Mouse (Mus musculus): ENCODE data around the gene Nr1h2. TPM values are rescaled to one million over a fixed set of nuclear protein-coding genes. Genes with fewer than 3 reads are reported as not detected.
A peak's percentile ranks its signal among the peaks of the same experiment; 100 is the strongest.

Nr1h2 gene
- total RNA-seq, 2 experiments from 2014 or later: 73.1 to 78.3 TPM

DNA sequence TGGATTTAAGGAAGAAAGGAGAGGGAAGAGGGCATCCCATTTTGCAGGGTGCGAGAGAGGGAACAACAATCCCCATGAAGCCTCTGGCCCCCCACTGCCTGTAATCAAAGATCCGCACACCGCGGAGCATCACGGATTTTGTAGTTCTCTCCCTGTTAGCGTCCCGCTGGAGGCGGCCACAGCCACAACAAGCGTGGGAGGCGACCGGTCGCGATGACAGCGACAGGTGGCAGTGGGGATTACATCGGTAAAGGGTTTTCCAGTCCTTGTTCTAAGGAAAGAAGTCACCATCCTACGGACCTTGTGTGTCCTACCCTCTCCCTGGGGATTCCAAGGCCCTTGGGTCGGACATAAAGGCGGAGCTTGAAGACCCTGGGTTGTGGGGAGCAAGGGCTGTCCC lies 33.2 kb upstream of the Nr1h2 start:
- DNase-seq (ENCODE audit: low spot score in 2 of 2): peak; percentile 79 to 81
- intact Hi-C loops (cut with DNase I): loop anchor here (5.0 kb wide), 1 partner anchor 55 kb away; no protein-coding TSS in a partner anchor

DNA sequence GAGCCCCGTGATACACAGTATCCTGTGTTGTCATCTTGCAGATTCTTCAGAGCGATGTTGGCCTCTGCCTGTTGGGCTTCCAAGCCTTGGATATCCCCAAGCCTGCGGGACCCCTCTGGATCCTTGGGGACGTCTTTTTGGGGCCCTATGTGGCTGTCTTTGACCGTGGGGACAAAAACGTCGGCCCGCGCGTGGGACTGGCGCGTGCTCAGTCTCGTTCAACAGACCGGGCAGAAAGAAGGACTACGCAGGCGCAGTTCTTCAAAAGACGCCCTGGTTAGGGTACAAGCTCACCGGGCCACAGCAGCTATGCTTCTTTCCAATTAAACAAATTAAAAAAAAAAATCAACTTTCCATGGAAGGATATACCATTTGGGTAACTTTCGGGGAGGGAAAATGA lies 32.8 kb upstream of the Nr1h2 start:
- intact Hi-C loops (cut with DNase I): loop anchor here (5.0 kb wide), 1 partner anchor 56 kb away; no protein-coding TSS in a partner anchor
- peak; percentile 79 to 80 for DNase-seq (ENCODE audit: low spot score in 2 of 2)

DNA sequence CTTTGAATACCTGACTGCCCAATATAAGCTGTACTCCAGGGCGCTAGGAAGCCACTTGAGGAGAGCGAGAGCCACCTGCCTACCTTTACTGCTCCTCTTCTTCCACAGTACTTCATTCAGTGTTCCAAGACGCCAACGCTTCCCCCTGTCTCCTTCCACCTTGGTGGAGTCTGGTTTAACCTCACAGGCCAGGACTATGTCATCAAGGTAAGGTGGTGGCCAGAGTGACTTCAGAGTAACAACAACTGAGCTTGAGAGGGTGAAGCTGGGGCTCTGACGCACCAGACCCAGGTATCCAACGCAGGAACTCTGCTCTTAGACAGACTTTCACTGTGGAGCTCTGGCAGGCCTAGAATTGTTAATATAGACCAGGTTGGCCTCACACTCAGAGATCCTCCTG lies 31.9 kb upstream of the Nr1h2 start:
- no peak for DNase-seq (ENCODE audit: low spot score in 2 of 2)

DNA sequence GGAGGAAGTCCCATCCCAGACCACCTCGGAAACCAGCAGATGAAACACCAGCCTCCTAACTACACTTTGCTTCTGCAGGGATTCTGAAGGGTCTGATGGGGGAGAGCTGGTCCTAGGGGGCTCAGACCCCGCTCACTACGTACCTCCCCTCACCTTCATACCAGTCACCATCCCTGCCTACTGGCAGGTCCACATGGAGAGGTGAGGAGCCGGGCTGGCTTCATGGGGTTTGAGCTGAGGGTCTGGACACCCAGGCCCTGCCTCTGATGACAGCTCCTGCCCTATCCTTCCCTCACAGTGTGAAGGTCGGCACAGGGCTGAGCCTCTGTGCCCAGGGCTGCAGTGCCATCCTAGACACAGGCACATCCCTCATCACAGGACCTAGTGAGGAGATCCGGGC lies 31.2 kb upstream of the Nr1h2 start:
- intact Hi-C loops (cut with DNase I): loop anchor here (5.0 kb wide), 1 partner anchor 57 kb away; no protein-coding TSS in a partner anchor
- DNase-seq (ENCODE audit: low spot score in 2 of 2): no peak

More for the DNA sequence above, 31.9 kb upstream of the Nr1h2 start:
- intact Hi-C loops (cut with DNase I): loop anchor here (5.0 kb wide), 1 partner anchor 57 kb away; no protein-coding TSS in a partner anchor

DNA sequence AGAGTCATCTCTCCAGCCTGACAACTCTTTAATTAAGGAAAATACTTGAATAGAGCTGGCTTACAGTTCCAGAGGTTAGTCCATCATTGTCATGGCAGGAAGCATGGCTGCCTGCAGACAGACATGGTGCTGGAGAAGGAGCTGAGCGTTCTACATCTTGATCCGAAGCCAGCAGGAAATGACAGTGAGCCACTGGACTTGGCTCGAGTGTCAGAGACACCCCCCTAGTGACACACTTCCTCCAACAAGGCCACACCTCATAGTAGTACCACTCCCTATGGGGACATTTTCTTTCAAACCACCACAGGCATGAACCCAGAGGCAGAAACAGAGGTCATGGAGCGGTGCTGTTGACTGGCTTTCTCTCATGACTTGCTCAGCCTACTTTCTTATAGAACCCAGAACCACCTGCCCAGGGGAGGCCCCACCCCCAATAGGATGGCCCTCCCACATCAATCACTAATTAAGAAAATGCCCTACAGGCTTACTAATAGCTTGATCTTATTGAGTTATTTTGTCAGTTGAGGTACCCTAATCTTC lies 30.6 kb upstream of the Nr1h2 start:
- no peak for DNase-seq (ENCODE audit: low spot score in 2 of 2)
- intact Hi-C loops (cut with DNase I): no loop called here

DNA sequence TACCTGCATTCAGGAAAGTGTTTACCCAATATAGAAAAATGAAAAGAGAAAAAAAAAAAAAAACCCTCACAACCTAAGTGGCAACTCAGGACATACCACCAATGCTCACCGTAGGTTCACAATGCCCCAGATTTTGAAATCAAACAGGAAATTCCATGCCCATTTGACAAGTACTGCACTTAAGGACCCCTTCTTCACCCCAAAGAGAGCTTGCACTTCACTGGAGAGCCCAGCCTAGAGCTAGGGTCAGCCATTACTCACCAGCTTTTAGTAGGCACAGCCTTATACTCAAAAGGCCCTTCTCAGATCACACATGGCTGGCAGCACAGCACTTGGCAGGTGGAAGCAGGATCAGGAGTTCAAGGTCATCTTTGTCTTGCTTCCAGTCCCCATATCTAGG lies 29.4 kb upstream of the Nr1h2 start:
- DNase-seq (ENCODE audit: low spot score in 2 of 2): no peak
- intact Hi-C loops (cut with DNase I): no loop called here

DNA sequence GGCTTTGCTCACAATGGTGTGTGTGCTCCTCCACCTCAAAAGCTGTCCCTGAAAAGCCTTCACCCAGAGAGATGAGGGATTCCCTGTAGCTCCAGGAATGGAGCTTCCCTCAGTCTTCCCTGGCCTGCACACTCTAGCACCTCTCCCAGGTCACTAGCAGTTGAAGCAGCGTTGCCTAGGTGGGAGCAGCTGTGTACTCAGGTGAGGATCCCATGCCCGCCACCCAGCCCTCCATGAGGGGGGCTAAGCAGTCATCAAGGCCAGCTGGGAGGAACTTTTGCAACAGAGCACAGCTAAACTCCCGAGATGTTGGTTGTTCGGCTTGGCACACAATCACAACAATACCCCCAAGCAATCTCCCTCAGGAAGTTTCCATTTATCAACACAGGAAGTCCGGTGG lies 29.0 kb upstream of the Nr1h2 start:
- intact Hi-C loops (cut with DNase I): no loop called here
- DNase-seq (ENCODE audit: low spot score in 2 of 2): no peak

DNA sequence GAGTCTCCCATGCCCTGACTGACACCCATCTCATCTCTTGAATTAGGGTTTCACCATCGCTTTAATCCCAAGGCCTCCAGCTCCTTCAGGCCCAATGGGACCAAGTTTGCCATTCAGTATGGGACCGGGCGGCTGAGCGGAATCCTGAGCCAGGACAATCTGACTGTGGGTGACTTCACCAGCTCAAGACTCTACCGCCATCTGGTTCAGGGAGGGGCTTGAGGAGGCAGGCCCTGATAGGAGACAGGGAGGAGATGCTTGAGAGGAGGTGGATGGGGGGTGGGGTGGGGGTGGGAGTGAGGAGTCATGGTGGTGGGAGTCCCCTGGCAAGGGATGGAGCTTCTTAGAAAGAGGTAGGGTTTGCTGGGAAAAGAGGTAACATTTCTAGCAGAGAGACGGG lies 27.9 kb upstream of the Nr1h2 start:
- no peak for DNase-seq (ENCODE audit: low spot score in 2 of 2)
- intact Hi-C loops (cut with DNase I): no loop called here

DNA sequence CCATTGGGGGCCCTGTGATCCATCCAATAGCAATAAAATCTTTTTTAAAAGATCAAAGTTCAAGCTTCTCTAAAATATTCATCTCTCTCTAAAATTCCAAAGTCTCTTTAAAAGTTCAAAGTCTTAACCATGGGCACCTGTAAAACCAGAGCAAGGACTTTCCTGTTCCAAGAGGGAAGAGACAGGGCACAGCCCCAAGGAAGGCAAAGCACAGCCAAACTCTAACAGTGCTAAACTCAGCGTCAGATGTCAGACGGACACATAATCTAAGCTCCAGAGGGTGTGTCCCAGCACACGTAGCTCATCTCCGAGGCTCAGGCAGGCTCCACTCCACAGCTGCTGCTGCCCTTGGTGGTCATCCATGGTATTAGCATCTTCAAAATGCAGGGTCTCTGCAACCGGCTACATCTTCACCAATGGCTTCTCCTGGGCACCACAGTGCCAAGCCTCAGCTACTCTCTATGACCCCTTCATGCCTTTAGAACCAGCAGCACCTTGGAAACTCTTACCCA lies 22.6 kb upstream of the Nr1h2 start:
- intact Hi-C loops (cut with DNase I): no loop called here
- no peak for DNase-seq (ENCODE audit: low spot score in 2 of 2)

DNA sequence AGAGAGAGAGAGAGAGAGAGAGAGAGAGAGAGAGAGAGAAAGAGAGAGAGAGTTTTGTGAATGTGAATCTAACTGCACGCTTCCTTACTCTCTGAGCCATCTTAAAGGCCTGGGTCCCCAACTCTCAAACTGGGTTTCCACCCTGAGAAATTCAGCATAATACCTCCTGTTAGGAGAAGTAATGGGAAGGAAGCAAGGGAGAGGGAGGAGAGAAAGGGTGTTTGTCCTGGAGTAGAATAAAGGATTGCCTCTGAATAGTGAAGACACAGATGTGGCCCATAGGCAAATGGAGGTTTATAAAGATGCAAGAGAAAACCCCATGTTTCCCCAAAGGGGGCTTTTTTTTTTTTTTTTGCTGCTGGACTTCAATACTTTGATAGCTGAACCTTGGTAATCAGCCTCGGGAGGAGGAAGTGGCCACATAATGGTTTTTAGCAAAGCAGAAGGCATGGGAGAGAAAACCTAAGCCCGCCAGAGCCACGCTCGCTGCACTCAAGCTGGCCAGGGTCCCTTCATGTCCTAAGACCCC lies 19.3 kb upstream of the Nr1h2 start:
- intact Hi-C loops (cut with DNase I): no loop called here
- no peak for DNase-seq (ENCODE audit: low spot score in 2 of 2)

DNA sequence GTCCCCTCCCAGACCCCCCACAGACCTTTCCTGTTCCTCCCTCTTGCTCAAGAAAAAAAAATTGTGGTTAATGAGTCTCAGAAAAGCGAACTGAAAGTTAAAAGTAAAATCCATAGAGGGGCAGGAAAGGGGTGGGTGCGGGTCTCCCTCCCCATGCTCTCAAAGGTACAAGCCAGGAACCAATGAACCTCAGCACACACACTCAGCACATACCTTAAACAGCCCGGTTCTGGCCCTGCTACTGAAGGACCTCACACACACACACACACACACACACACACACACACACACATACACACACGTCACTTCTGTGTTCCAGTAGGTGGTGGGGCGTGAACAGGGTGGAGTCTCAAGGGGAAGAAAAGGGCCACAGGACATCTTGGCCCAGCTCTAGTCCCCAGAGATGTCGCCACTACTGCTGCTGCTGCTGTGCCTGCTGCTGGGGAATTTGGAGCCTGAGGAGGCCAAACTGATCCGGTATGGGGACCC lies 18.5 kb upstream of the Nr1h2 start, which contains the start of gene Napsa:
Gene Napsa, plus strand, starts transcription at position 168 of the 489 bp plus-strand sequence.
- intact Hi-C loops (cut with DNase I): no loop called here
- no peak for DNase-seq (ENCODE audit: low spot score in 2 of 2)

DNA sequence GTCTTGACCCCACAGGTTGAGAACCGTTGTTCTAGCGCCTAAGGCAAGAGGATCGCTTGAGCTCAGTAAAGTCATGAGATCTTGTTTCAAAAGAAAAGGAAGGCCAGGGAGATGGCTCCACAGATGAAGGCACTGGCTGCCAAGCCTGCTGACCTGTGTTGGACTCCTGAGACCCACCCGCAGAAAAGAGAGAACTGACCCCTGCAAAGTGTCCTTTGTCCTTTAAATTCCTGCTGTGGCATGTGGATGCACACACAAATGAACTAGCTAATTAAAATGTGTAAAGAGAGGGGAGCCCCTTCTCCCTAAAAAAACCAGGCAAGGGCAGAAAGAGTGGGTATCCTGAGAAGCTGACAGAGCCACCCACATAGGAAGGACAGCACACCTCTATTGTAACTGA lies 18.1 kb upstream of the Nr1h2 start:
- DNase-seq (ENCODE audit: low spot score in 2 of 2): no peak
- intact Hi-C loops (cut with DNase I): no loop called here

DNA sequence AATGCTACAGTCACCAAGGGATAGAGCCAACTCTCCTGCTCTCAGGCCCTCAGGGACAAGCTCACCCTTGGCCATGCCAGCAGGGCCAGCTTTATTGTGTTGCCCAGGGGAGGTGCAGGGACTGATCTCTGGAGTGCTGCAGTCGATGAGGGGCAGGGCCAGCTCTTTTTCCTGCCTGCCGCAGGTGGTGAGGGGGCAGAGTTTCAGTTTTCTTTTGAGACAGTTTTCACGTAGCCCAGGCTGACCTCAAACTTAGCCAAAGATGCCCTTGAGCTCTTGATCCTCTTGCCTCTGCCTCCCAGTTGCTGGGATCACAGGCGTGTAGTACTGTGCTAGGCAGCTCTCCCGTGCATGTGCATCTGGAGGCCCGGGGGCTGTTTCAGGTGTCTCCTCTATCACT lies 17.2 kb upstream of the Nr1h2 start:
- DNase-seq (ENCODE audit: low spot score in 2 of 2): no peak
- intact Hi-C loops (cut with DNase I): no loop called here

DNA sequence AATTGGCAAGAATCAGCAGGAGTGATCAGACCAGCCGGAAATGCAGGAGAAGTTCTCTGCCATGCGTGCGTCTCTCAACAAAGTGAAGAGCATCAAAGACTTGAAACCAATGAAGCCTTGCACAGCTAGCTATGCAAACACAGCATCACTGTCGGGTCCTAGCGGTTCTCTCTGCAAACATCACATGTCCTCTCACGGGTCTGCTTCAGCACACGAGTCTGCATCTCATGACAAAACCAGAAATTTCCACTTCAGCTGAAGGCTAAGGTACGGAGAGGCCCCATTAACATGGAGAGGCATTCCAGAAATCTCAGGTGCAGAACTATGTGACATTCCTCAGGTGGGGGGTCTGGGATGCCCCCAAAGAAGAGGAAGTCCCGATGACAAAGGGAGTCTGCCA lies 15.1 kb upstream of the Nr1h2 start:
- intact Hi-C loops (cut with DNase I): no loop called here
- no peak for DNase-seq (ENCODE audit: low spot score in 2 of 2)

DNA sequence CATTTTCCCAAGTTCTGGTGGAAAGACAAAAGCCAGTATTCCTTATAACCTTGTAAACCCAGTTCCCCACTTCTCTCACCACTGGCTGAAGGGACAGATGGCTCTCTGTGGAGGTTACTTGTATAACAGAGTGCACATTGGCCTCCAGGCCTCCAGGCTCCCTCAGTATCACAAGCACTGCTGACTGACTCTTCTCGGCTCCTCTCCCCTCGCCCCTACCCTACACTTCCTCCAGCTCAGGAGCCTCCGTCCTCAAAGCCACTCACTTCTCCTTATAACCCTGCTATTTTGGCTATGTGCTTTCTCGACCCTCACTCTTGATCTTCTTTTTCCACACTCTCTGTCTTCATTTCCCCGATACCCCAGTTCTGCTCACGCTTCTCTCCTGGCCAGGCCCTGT lies 11.7 kb upstream of the Nr1h2 start:
- no peak for DNase-seq (ENCODE audit: low spot score in 2 of 2)
- intact Hi-C loops (cut with DNase I): no loop called here

DNA sequence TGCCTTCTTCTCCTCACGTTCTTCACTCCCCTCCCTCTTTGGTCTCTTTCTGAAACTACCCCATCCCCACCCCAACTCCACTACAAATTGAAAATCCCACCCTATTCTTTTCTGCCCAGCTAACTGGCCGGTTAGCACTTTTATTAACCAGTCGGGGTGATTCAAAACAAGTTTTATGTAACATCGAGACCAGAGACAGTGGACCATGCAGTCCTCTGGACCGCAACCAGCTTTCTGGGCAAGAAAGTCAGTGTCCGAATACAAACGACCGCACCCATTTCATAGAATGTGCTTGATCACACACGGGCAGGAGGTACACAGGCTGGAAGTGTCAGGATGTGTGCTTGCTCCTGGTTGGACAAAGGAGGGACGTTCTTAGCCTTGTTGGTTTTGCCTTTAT lies 10.7 kb upstream of the Nr1h2 start:
- DNase-seq (ENCODE audit: low spot score in 2 of 2): no peak
- intact Hi-C loops (cut with DNase I): loop anchor here (5.0 kb wide), 1 partner anchor 83 kb away; no protein-coding TSS in a partner anchor

DNA sequence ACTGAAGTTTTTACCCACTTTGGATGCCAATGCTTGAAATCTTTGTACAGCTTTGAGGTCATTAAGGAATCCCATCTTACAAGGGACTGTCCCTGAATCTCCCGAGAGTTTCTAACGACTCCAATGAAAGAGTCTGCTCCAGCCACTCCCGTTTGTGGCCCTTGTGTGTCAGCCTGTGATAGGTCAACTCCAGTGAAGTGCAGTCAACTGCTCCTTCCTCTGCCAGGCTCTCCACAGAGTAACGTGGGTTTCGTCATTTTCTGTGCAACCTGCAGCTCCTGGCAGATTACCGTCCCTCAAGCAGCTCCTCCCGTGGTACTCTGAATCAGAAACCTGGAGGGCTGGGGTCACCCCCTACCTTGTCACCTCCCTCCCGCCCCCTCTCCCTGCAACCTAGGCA lies 9.5 kb upstream of the Nr1h2 start:
- no peak for DNase-seq (ENCODE audit: low spot score in 2 of 2)
- intact Hi-C loops (cut with DNase I): loop anchor here (5.0 kb wide), 1 partner anchor 84 kb away; no protein-coding TSS in a partner anchor

DNA sequence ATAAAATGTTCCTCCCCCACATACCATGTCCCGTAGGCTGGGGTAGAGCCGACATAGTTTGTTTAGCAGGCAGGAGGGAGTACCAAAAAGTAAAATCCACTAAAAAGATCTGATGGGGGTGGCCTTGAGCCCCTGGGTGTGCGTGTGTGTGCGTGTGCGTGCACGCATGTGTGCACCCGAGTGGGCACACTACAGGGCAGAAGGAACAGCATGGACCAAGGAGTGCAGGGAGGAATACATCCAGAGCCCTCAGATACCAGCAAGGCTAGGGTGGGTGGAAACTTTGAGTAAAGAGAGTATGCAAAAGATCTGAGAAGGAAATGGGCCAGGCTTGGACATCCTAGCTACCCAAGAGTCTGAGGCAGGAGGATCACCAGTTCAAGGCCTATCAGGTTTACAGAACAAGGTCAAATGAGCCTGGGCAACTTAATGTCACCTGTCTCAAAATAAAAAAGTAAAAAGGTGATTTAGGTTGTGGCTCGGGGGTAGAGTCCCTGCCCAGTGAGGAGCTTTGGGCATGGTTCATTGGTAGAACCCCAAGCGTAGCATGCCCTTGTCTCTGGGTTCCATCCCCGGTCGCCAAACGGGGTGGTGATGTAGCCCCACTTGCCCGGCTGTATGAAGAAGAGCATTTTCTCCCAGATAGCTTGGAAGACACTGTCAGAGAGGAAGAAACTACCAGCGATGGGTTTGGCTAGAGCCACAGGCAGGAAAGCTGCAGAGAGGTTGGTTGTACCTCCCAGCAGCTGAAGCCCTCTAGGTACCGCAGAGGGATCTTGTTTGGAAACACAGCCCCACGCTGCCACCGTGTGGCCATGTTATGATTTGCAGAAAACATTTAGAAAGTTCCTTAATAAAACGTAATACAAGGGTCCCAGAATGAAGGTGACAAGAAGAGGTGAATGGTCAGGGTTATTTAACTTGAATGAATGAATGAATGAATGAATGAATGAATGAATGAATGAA lies 7.0 kb upstream of the Nr1h2 start:
- DNase-seq (ENCODE audit: low spot score in 2 of 2): peak; percentile 50 to 56
- intact Hi-C loops (cut with DNase I): loop anchor here (5.0 kb wide), 1 partner anchor 87 kb away; no protein-coding TSS in a partner anchor

DNA sequence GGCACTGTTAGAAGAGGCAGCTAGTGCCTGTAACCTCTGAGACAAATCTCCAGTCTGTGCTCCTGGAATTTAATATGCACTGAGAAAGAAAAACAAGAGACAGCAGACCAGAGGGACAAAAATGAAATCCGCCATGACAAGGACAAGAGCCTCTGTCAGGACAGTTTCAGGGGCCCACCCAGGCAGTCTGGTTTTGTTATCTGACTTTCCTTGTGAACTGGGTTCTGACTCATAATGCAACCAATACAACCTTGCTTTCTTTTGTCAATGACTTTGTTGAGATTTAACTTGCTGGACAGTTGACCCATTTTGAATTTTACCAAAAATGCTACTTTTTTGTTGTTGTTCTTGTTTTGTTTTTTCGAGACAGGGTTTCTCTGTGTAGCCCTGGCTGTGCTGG lies 3.9 kb upstream of the Nr1h2 start:
- intact Hi-C loops (cut with DNase I): no loop called here
- no peak for DNase-seq (ENCODE audit: low spot score in 2 of 2)

DNA sequence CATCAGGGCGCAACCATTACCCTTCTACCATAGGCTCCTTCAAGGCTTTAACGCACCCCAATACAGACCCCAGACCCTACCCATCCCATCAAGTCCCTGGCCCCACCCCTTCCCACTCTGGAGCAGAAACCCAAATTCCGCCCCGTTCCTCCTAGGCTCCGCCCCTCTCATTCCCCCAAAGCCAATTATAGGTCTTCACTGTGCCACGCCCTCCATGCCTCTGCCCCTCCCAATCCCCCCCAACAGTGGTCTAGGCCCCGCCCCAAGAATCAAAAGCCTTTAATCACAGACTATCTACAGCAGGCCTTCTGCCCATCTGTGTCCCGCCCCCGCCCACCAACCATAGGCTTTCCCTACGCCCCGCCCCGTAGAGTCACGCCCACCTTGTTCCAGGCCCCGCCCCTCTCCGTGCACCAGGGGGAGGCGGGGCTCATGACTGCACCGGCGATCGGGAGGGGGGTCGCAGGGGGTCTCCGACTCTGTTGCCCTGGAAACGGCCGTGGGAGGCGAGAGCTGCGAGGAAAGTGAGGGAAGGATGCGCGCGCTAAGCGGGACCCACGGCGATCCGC lies 471 bp downstream of the Nr1h2 start:
- peak; percentile 21 to 30 for DNase-seq (ENCODE audit: low spot score in 2 of 2)
- intact Hi-C loops (cut with DNase I): no loop called here

All from left cerebral cortex, postnatal 36 days (tissue).